Mouse (Mus musculus) mature B cell (primary cell): Measurements from ENCODE around the gene Dag1.
"Not testable (repeated sequence)": the region's sequence is repeated elsewhere in the genome, so short reads cannot be mapped to it uniquely, and the experiment has no call there.

Source experiments
- in situ Hi-C: fragments of 300-500 bp; cut with MboI; formaldehyde crosslinking; loops from 2 replicates; pipeline ENCODE4 v1.14.3; 2019

Dag1 gene

DNA sequence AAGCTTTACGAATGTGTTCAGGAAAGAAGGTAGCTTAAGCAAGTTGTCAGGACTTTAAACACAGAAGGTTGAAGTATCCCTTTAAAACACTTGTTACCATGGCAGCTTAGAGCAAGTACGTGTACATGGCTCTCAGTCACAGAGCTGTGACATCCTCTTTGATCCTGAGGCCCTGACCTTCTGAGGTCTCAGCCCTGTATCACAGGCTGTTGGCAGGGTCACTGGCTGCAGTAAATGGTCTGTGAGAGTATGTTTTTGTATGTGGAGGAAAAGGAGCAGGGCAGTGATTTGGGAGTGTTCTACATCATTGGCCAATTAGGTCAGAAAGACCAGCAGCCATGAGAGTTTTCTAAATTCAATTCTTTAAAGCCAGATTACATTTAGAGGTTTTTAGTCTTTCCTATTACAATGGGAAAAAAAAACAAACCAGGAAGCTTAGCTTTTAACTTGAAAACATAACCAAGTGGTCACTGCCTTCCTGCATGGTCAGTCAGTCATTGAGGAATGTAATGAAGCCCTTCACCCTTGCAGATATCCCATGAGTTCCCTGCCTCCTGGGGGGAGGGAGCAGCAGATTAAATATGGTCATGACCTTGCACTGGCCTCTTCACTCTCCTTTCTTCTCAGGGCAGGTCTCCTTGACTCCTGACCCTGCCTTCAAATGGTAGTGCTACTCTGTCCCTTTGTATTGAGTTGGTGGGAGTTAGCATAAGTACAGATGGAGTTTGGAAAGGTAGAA is 35.7 kb downstream of the Dag1 start:
- in situ Hi-C loops = no loop called here

GRCm38 (mm10) chr9:108225166-108225565 is 38.6 kb downstream of the Dag1 start:
- in situ Hi-C loops = no loop called here

DNA sequence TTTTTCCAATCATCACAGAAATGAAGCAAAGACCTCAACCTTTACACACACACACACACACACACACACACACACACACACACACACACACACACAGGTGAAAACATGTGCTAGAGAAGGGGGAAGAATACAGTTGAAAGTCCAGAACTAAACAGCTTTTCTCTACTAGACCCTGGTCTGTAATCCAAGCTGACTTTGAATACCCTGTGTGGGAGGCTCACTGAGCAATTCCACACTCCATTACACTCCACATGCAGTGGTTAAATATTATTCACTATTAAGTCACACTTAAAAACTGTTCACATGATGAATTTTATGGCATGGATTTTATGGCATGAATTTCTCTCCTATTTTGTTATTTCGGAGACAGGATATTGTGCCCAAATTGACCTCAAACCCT is 40.1 kb downstream of the Dag1 start:
- in situ Hi-C loops = no loop called here

GRCm38 (mm10) chr9:108221566-108221965 is 42.2 kb downstream of the Dag1 start:
- in situ Hi-C loops = no loop called here

DNA sequence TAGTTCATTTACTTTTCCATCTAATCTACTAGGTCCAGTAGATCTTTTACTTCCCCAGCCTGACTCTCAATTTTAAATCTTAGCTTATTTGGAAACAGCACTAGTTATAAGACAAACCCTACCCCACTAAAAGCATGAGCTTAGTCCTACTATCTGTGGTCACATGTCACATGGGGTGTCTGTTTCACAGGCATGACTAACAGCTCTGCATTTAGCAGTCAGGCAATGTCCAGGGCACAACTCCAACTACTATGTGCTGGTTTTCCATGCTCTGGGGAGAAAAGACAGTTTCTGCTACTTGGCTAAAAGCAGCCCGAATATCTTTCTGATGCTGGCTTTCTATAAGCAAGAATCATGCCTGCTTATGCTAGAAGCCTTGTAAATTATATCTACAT is 43.4 kb downstream of the Dag1 start:
- in situ Hi-C loops = no loop called here

DNA sequence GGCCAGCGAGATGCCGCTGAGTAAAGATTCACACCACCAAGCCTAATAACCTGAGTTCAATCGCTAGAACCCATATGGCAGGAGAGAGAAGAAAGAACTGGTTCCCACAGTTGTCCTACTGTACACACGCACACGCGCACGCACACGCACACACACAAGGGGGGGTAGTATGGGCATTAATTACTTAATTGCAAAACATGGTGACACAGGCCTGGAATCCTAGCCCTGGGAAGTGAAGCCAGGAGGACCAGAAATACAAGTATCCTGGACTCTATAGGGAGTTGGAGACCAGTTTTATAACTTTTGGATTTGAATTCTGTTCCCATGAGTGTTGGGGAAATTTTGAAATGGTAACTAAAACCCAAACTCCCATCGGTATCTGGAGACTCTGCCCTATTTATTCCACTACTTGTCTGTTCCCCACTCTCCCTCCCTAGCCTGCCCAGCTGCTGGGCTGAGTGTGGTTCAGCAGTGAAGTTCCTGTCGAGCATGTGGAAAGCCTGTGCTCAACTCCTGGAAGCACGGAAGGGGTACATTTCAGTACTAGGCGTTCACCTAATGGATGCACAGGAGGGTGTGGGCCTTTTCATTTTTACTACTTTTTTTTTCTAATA is 43.9 kb downstream of the Dag1 start:
- in situ Hi-C loops = no loop called here

GRCm38 (mm10) chr9:108217936-108218543 is 45.7 kb downstream of the Dag1 start:
- in situ Hi-C loops = no loop called here

GRCm38 (mm10) chr9:108217406-108217805 is 46.4 kb downstream of the Dag1 start:
- in situ Hi-C loops = no loop called here

- in situ Hi-C loops = no loop called here
Measured at GRCm38 (mm10) chr9:108213105-108213504, 50.7 kb downstream of the Dag1 start.

DNA sequence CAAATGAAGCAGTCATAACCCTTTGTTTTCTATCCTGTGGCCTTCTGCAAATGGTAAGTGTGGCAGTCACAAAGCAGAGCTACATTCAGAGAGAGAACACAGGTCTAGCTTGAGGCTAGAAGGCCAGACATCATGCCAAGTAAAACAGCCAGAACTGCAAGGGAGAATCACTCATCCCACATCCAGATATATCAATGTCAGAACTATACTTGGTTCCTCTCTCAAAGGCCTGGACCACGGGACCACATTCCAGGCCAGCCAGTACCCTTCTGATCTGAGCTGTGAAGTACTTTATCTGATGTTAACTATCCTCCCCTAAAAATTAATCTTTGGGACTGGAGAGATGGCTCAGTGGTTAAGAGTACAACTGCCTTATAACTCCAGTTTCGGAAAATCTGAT is 51.3 kb downstream of the Dag1 start:
- in situ Hi-C loops = no loop called here

GRCm38 (mm10) chr9:108205571-108205901 is 58.2 kb downstream of the Dag1 start:
- in situ Hi-C loops = no loop called here

DNA sequence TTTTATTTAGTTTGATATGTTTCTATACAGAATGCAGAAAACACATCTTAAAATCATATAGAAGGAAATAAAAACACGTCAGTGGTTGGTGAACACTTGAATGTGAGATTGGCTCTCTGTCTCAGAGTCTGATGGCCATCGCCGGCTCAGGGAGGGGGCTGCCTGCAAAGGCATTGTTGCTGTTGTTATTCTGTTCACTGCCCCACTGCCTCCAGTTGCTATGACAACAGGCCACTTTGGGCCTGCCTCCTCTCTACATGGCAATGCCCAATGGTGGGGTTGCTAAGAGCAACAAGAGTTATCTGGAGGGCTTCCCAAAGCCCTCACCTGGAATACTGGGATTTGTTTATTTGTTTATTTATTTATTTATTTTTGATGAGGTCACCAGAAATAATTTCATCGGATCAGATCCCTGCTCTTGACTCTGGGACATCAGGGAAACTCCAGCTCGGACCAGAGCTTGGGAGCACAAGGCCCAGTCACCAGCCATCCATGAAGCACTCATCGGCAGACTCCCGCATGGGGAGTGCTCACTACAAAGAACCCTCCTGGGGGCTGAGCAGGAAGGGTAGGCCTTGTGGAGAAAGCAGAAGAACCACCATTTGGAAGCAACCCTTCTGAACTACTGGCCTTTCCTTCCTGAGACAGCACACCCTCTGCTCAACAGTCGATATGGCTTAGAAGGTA is 58.7 kb downstream of the Dag1 start:
- in situ Hi-C loops = no loop called here

- in situ Hi-C loops = no loop called here
Measured at GRCm38 (mm10) chr9:108203015-108203414, 60.7 kb downstream of the Dag1 start.

GRCm38 (mm10) chr9:108202169-108202568 is 61.6 kb downstream of the Dag1 start:
- in situ Hi-C loops = no loop called here

DNA sequence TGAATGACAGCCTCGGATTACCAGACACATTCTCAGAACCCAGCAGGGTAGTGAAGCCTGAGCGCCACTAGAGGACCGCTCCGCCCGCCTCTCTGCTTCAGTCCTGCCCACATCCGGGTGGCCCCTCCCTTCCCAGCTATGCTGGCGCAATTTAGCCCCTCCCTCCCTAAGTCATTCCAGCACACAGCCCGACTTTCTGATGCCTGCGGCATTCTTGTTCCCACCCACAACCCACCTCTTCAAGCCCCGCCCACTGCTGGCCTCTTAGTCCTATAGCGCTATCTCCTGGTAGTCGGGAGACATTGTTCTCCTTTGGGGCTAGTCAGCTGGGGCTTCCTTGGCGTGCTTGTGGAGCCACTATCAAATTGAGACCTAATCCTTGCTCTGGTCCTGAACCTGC is 62.6 kb downstream of the Dag1 start:
- in situ Hi-C loops = no loop called here

DNA sequence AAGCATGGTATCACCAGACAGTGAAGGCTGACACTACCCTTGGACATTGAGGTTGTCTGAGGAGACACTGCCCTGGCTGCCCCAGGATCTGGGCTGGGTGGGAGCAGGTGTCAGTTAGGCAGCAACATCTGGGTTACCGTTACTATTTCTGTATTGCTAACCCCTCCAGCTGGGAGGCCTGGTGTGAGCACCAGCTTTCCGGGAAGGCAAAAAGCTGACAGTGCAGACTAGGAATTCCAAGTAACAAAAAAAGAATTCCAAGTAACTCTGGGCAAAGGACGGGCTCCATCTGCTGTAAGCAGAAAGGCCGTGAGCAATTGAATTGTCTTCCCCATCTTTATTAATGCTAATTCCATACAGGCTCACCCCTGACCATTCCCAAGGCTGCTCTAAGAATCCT is 65.1 kb downstream of the Dag1 start:
- in situ Hi-C loops = no loop called here

DNA sequence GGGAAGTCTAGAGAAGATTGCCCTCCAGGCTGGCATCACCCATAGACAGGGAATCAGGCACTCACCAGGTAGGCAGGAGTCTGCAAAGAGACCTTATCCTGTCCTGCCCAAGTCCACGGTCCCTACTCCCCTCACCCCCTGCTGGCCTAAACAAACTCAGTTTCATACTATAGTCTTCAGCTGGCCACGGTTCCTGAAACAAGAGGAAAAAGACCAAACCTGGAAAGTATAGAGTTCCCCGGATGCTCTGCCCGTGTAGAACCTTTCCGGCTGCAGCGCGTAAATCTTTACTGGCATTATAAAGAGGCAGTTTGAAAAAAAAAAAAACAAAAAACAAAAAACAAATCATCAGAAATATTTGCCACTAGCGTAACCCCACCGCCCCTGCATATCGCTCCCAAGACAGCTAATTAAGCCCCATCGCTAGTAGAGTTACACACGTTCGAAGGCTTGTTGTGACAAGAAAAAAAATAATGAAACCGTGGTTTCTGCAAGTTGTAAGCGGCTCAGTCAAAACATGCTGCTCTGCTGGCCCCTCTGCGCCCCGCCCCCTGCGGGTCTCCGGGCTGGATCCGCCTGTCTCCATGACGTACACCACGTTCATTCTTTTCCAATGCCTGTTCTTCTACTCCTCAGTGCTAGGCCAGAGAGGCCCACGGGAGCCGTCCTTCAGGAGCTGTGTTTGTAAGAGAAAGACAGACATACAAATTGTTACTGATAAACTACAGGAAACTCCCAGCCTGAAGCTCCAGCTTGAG is 66.7 kb downstream of the Dag1 start:
- in situ Hi-C loops = no loop called here

- in situ Hi-C loops = not testable (repeated sequence)
Measured at GRCm38 (mm10) chr9:108196222-108196621, 67.5 kb downstream of the Dag1 start.

GRCm38 (mm10) chr9:108189787-108190679 is 73.7 kb downstream of the Dag1 start, which contains the start of gene Bsn:
Gene Bsn (minus strand): TSS chr9:108190384.
- in situ Hi-C loops = no loop called here

DNA sequence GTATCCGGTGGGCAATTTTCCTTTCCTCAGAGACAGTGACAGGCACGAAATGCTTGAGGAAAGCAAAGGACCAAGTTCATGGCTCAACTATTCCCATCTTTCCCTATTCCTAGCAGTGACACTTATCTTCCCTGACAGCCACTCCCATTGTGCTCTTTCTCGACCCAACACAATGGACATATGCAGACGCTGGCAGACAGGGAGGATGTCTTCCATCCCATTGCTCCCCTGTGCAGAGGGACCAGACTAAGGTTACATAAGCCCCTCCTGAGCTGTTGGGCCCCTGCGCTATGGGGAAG is 74.3 kb downstream of the Dag1 start:
- in situ Hi-C loops = no loop called here

DNA sequence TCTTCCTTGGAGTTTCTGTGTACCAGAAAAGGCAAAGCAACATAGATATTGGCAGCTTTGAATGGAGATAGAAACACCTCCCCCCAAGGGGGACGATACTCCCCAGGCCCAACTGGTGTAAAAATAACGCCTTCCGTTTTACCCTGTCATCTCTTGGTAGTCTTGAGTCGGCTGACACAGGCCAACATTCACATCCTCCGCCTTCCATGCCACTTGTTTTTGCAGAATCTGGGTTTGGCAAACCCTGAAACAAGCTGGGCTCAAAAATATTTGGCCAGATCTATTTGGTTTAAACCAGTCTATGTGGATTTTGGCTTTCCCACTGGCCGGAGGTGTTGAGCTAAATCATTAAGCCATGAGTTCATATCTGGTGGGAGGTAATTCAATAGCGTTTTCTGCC is 74.7 kb downstream of the Dag1 start:
- in situ Hi-C loops = no loop called here
